11 mouse cellular contexts compared by ENCODE assay signal in the genomic region with DNA sequence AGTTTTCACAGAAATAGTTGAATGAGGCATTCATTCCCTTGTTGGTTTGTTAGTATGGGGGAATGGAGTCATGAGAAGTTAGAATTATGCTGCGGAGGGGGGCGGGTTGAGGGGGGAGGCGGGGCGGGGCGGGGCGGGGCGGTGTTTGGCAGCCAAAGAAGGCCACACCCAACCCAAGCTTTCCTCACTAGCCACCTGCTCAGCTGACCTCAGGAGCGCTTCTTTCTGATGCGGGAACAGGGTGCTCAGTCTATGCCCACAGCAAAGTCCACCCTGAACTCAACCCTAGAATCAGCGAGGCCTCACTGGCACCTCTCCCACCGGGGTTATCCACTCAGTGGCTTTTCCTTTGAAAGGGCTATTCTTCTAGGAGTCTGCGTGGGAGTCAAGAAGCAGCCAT. TPM values are rescaled to one million over a fixed set of nuclear protein-coding genes. Genes with fewer than 3 reads are reported as not detected.
A peak's percentile ranks its signal among the peaks of the same experiment; 100 is the strongest.
DNase-seq lines count a peak whose midpoint lies in the region; ATAC-seq and TF ChIP-seq lines count a peak whose summit lies in the region.
"Had no signal": no experiment of that assay in that cellular context is flagged by ENCODE, and none has a peak within 500 bp of the region (broad histone marks: within the 10 kb centered on the region; RNA-seq: fewer than 3 reads in every experiment).

No protein-coding gene starts in this region.

- H3K9me3 ChIP-seq in heart, embryonic 14.5 days (ENCODE audit: control insufficient read depth, low read length) = no peaks in the 10 kb centered on the region
- no peaks in the 10 kb centered on the region for H3K9me3 ChIP-seq in midbrain, embryonic 11.5 days (ENCODE audit: control insufficient read depth, low read length)
- no peaks in the 10 kb centered on the region for H3K9me3 ChIP-seq in midbrain, embryonic 16.5 days (replicated peaks; ENCODE audit: control insufficient read depth, low read length, poor library complexity, severe bottlenecking)
- no peaks in the 10 kb centered on the region for H3K9me3 ChIP-seq in intestine, embryonic 16.5 days (ENCODE audit: control insufficient read depth, low read length)
- H3K9me3 ChIP-seq in stomach, embryonic 15.5 days = no peaks in the 10 kb centered on the region

- H3K4me1 ChIP-seq in heart, embryonic 14.5 days (ENCODE audit: control insufficient read depth in 2 of 2, insufficient read depth in 2 of 2, low read length in 2 of 2) = peaks cover 11 to 15% of the 10 kb centered on the region in 2 experiments; a peak in 2 of 4 replicates
- H3K4me1 ChIP-seq in heart, adult 2 months (ENCODE audit: control insufficient read depth, insufficient read depth, low read length) = no peaks in the 10 kb centered on the region
- 0 out of 2 replicates have a peak, but pooled peaks cover 9% of the 10 kb centered on the region for H3K4me1 ChIP-seq in midbrain, embryonic 11.5 days (ENCODE audit: control insufficient read depth, insufficient read depth, low read length)
- H3K4me1 ChIP-seq in midbrain, embryonic 16.5 days (ENCODE audit: control insufficient read depth, insufficient read depth, low read length) = peaks cover 3% of the 10 kb centered on the region; the same call in 1 of the 2 replicates
- H3K4me1 ChIP-seq in intestine, embryonic 16.5 days (ENCODE audit: control insufficient read depth, insufficient read depth, low read length) = peaks cover 6% of the 10 kb centered on the region
- H3K4me1 ChIP-seq in stomach, embryonic 15.5 days = 0 out of 2 replicates have a peak, but pooled peaks cover 6% of the 10 kb centered on the region

- no peak for TF ChIP-seq CTCF in heart, adult 2 months (IDR thresholded peaks at IDR 0.05)

- H3K9ac ChIP-seq in heart, embryonic 14.5 days (ENCODE audit: low read length) = no peak overlapping the region
- H3K9ac ChIP-seq in heart, adult 2 months (ENCODE audit: low read depth, low read length) = no peak overlapping the region
- no peak overlapping the region for H3K9ac ChIP-seq in midbrain, embryonic 11.5 days (ENCODE audit: low read length)
- H3K9ac ChIP-seq in midbrain, embryonic 16.5 days (ENCODE audit: low read depth, low read length) = no peak overlapping the region
- H3K9ac ChIP-seq in intestine, embryonic 16.5 days (ENCODE audit: low read depth, low read length) = no peak overlapping the region
- no peak overlapping the region for H3K9ac ChIP-seq in stomach, embryonic 15.5 days

- ATAC-seq in heart, embryonic 14.5 days (ENCODE audit: insufficient number of reproducible peaks, insufficient read depth, low FRiP score, low read depth) = no peak
- 0 out of 2 replicates have a peak, but pooled peaks have one; percentile 31 for ATAC-seq in midbrain, embryonic 11.5 days (ENCODE audit: low FRiP score)
- ATAC-seq in midbrain, embryonic 16.5 days = no peak
- ATAC-seq in intestine, embryonic 16.5 days = peak; percentile 57
- ATAC-seq in stomach, embryonic 15.5 days (ENCODE audit: insufficient read depth, low FRiP score, low read depth) = peak; percentile 47; the same call in 1 of the 2 replicates
- ATAC-seq: hindbrain, postnatal 0 days had no signal

- no peaks in the 10 kb centered on the region for H3K36me3 ChIP-seq in heart, embryonic 14.5 days (ENCODE audit: control insufficient read depth, insufficient read depth, low read length)
- H3K36me3 ChIP-seq in heart, adult 2 months (ENCODE audit: control insufficient read depth, insufficient read depth, low read length) = no peaks in the 10 kb centered on the region
- H3K36me3 ChIP-seq in midbrain, embryonic 11.5 days (ENCODE audit: control insufficient read depth, insufficient read depth, low read length) = no peaks in the 10 kb centered on the region
- H3K36me3 ChIP-seq in midbrain, embryonic 16.5 days (ENCODE audit: control insufficient read depth, insufficient read depth, low read length) = no peaks in the 10 kb centered on the region
- H3K36me3 ChIP-seq in intestine, embryonic 16.5 days (ENCODE audit: control insufficient read depth, insufficient read depth, low read length) = no peaks in the 10 kb centered on the region
- H3K36me3 ChIP-seq in stomach, embryonic 15.5 days = no peaks in the 10 kb centered on the region

- H3K27ac ChIP-seq in heart, embryonic 14.5 days (replicated peaks in 1 of 2; ENCODE audit: control insufficient read depth in 1 of 2, insufficient read depth in 1 of 2, low read depth in 2 of 2, low read length in 2 of 2) = no peak overlapping the region
- H3K27ac ChIP-seq in heart, adult 2 months = no peak overlapping the region
- H3K27ac ChIP-seq in midbrain, embryonic 11.5 days (ENCODE audit: low read depth, low read length) = no peak overlapping the region
- no peak overlapping the region for H3K27ac ChIP-seq in midbrain, embryonic 16.5 days (ENCODE audit: low read length)
- H3K27ac ChIP-seq in intestine, embryonic 16.5 days (ENCODE audit: low read length) = no peak overlapping the region
- H3K27ac ChIP-seq in stomach, embryonic 15.5 days = no peak overlapping the region
- H3K27ac ChIP-seq: hindbrain, postnatal 0 days had no signal

- 16% methylated on average over 12 of the region's 12 CpGs for WGBS in heart, embryonic 14.5 days
- 18% methylated on average over 12 of the region's 12 CpGs for WGBS in heart, adult 2 months
- 12% methylated on average over 12 of the region's 12 CpGs for WGBS in midbrain, embryonic 11.5 days
- WGBS in midbrain, embryonic 16.5 days = 11% methylated on average over 12 of the region's 12 CpGs
- WGBS in intestine, embryonic 16.5 days = 8% methylated on average over 12 of the region's 12 CpGs
- 15% methylated on average over 12 of the region's 12 CpGs for WGBS in stomach, embryonic 15.5 days

- H3K4me3 ChIP-seq in heart, embryonic 14.5 days (ENCODE audit: control insufficient read depth in 1 of 2, insufficient read depth in 1 of 2, low read depth in 1 of 2, low read length in 2 of 2) = no peak overlapping the region
- H3K4me3 ChIP-seq in heart, adult 2 months = no peak overlapping the region
- no peak overlapping the region for H3K4me3 ChIP-seq in midbrain, embryonic 11.5 days (ENCODE audit: low read depth, low read length)
- H3K4me3 ChIP-seq in midbrain, embryonic 16.5 days (ENCODE audit: low read depth, low read length) = no peak overlapping the region
- H3K4me3 ChIP-seq in intestine, embryonic 16.5 days (ENCODE audit: low read length) = no peak overlapping the region
- H3K4me3 ChIP-seq in stomach, embryonic 15.5 days (replicated peaks) = no peak overlapping the region

- H3K4me2 ChIP-seq in heart, embryonic 14.5 days (ENCODE audit: low read length) = peak overlapping the region; percentile 16
- no peak overlapping the region for H3K4me2 ChIP-seq in midbrain, embryonic 11.5 days
- H3K4me2 ChIP-seq in midbrain, embryonic 16.5 days (ENCODE audit: low read length) = no peak overlapping the region
- peak overlapping the region; percentile 25; the same call in 1 of the 2 replicates for H3K4me2 ChIP-seq in intestine, embryonic 16.5 days (ENCODE audit: low read depth, low read length)
- peak overlapping the region; percentile 33; the same call in 1 of the 2 replicates for H3K4me2 ChIP-seq in stomach, embryonic 15.5 days

- H3K27me3 ChIP-seq in heart, embryonic 14.5 days (ENCODE audit: control insufficient read depth, insufficient read depth, low read length) = no peaks in the 10 kb centered on the region
- no peaks in the 10 kb centered on the region for H3K27me3 ChIP-seq in heart, adult 2 months (ENCODE audit: control insufficient read depth, insufficient read depth, low read length)
- H3K27me3 ChIP-seq in midbrain, embryonic 11.5 days (ENCODE audit: control insufficient read depth, insufficient read depth, low read length) = no peaks in the 10 kb centered on the region
- H3K27me3 ChIP-seq in midbrain, embryonic 16.5 days (ENCODE audit: control insufficient read depth, insufficient read depth, low read depth, low read length) = no peaks in the 10 kb centered on the region
- H3K27me3 ChIP-seq in intestine, embryonic 16.5 days (replicated peaks; ENCODE audit: control insufficient read depth, insufficient read depth, low read length) = no peaks in the 10 kb centered on the region
- H3K27me3 ChIP-seq in stomach, embryonic 15.5 days (replicated peaks) = no peaks in the 10 kb centered on the region

- H3K79me2 ChIP-seq in heart, adult 2 months (replicated peaks; ENCODE audit: control insufficient read depth, insufficient read depth, low read length) = no peaks in the 10 kb centered on the region

- no peak for DNase-seq in heart, adult 2 months
- DNase-seq in midbrain, embryonic 11.5 days (ENCODE audit: low spot score, missing footprints) = no peak
- no peak for DNase-seq in neural tube, embryonic 10.5 days (ENCODE audit: extremely low spot score, low spot score)
- no peak for DNase-seq in right cerebral cortex, postnatal 25 days
- DNase-seq: adrenal gland, postnatal 25 days; kidney, postnatal 14 days had no signal

- no peak for TF ChIP-seq EP300 in heart, adult 2 months (IDR thresholded peaks at IDR 0.05; ENCODE audit: insufficient read depth, low read depth, low read length)

- intact Hi-C loops in heart, adult 2 months (cut with DNase I) = no loop called here

- TF ChIP-seq POLR2A in heart, adult 2 months (IDR thresholded peaks at IDR 0.05; ENCODE audit: insufficient read depth, low read depth, low read length) = no peak

RNA-seq across cellular contexts. Expression of a gene that starts 56.9 kb away (rescaled TPM):
- 27.9 and 29.7 TPM in 2 replicates for polyA plus RNA-seq in heart, embryonic 14.5 days (2014; fragmentation: Nextera tagmentation; extraction: Ambion mirVana)
- total RNA-seq in heart, adult 2 months (2021) = 100 to 1,000 TPM; 102 to 106 TPM
- polyA plus RNA-seq in heart, adult 2 months (2012; rRNA removed) = 47.5 and 72.2 TPM in 2 replicates
- 17.1 and 19.3 TPM in 2 replicates for polyA plus RNA-seq in midbrain, embryonic 11.5 days (2014; fragmentation: Nextera tagmentation; extraction: Ambion mirVana)
- 9.6 and 10.0 TPM in 2 replicates for polyA plus RNA-seq in midbrain, embryonic 16.5 days (2015; fragmentation: Nextera tagmentation; extraction: Ambion mirVana)
- polyA plus RNA-seq in intestine, embryonic 16.5 days (2015; fragmentation: Nextera tagmentation; extraction: Ambion mirVana) = 25.7 and 26.0 TPM in 2 replicates
- 30.1 and 30.5 TPM in 2 replicates for polyA plus RNA-seq in stomach, embryonic 15.5 days (2015; fragmentation: Nextera tagmentation; extraction: Ambion mirVana)

Comparison
In these comparisons a context has a peak if more than half of its experiments do, and no peak if none do; other contexts are left out.
1. ATAC-seq: peak in midbrain, embryonic 11.5 days (single experiment), intestine, embryonic 16.5 days (single experiment) and stomach, embryonic 15.5 days (single experiment); none in heart, embryonic 14.5 days (single experiment) and midbrain, embryonic 16.5 days (single experiment).
2. H3K4me2 ChIP-seq: peak in heart, embryonic 14.5 days (single experiment), intestine, embryonic 16.5 days (single experiment) and stomach, embryonic 15.5 days (single experiment); none in midbrain, embryonic 11.5 days (single experiment) and midbrain, embryonic 16.5 days (single experiment).